Mouse (Mus musculus) lung, postnatal 10 days (tissue): ENCODE results near the gene Eef1a1.
"Not testable (repeated sequence)": the region's sequence is repeated elsewhere in the genome, so short reads cannot be mapped to it uniquely, and the experiment has no call there.

Experiments used
- DNase-seq: peaks from one replicate; pipeline ENCODE4 v3.0.0; 2021

The Eef1a1 gene

DNA sequence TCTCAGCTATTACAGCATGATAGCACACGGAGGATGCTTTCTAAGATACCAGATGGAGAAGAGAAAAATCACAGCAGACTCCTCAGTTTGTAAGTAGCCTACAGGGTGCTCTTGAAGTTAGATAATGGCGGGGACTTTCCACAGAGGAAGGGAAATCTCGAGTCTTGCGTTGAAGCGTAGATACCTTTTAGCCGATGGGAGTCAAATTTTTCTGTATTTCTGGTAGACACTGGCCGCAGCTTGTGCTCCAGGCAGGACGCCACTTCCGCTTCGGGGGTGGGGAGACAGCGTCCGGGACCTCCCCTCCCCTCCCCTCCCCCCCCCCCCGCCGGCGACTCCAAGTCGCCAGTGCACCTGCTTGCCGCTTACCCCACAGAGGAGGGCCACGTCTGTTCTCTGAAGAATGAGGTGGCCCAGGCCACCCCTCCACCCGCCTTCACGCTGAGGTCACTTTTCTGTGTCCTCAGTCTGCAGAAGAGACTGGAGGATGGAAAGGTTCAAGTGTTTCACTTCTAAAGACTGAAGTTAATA, at the start of gene Eef1a1:
Gene Eef1a1, minus strand, starts transcription at position 262 of the 531 bp plus-strand sequence.
- peak; percentile 77 for DNase-seq

DNA sequence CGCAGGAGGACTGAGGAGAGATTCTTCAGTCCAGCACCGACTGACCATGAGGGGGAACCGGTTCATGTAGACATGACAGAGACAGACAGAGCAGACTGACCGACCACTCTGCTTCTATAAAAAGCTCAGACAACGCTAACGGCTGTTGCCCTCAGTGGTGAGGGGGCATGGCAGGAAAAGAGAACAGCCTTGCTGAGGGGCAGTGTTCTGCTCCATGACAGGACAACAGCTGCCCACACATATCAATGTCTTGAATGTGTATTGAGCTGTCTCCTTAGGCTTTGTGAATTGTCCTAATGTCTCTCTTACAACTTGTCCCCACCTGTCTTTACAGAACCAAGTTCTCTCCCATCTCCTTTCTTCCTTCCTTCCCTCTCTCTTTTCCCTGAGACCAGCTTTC, 49.5 kb upstream of the Eef1a1 start:
- DNase-seq: no peak

DNA sequence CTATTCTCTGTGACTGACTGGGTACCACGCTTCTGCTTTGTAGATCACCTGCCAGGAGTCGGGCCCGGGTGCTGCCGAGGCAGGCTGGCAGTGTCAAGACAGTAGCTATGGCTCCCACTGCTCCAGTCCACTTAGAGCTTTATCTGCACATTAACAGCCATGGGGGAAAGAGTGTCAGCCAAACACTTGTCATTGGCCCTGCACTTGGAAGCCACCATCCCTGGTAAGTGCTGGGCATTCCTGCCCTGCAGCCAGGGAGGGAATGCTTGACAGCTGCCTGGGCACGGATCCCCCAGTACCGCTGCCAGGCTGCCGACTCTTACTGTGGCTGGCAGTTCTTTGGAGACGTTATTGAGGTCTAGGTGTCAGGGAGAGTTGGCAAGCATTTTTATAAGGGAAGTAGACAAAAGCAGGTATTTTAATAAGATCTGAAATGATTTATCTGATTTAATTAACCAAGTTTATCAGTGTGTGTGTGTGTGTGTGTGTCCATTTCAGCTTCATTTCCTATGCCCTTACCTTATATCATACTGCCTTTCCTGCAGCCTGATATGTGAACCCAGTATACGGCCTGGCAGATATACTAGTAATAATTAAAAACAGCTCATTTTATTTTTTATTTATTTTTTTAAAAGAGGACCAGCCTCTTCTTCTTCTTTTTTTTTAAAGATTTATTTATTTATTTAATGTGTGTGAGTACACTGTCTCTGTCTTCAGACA, 48.4 kb upstream of the Eef1a1 start:
- no peak for DNase-seq

DNA sequence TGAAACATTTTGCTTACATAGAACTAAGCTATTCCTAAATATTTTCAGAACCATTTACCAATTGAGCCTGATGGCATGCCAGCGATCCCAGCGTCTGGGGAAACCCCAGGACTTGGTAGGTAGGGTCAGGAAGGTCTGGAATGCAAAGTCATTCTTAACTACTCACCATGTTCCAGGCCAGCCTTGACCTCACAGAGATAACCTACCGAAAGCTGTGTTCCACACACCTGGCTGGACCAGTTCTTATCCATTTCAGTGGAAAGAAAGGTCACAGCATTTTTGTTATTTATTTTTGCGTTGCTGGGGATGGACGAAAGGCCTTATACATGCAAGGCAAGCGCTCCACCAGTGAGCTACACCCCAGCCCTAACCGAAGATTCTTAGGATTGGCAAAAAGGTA, 45.7 kb upstream of the Eef1a1 start:
- DNase-seq: no peak

DNA sequence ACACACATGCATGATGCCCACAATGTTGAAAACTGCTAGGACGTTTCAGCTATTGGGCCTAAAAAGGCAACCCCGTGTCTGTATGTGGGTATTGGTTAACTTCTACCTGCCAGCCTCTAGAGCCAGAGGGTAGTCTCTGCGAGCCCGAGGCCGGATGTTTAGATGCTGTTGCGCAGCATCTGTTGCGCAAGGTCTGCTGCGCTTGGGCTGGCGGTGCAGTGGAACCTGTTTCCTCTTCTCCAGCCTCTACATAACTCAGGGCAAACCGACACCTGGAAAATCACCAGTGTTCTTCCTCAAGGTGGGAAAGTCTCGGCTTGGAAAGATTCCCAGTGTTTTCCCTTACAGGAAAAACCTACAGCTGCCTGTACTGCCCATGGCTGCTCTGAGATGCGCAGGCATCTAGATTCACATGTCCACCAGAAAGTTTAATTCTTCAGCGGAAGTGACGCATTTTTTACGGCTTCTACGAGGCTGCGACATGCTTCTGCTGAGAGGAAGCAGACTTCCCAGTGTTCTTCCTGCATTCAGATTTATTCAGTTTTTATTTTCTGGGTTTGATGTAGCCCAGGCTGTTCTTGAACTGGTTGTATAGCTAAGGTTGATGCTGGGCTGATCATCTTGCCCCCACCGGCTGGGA, 44.5 kb upstream of the Eef1a1 start:
- DNase-seq: peak; percentile 65

DNA sequence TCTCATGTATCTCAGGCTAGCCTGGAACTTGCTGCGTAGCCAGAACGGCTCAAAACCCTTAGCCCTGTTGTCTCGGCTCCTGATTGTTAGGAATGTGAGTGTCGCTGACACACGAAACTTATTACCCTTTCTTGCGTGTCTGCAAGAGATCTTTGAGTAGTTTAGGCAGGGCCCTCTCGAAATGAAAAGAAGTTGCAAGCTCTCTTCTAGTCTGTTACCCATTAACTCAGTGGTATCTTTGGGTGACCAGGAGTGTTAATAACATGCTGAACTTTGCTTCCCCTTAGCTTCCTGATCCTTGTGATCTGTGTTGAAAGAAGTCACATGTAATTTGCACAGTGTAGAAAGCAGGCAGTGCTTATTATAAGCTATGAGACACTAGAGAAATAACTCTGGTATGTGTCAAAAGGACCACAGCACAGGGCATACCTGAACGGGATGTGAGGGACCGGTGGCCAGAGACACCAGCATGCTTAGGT, 43.4 kb upstream of the Eef1a1 start:
- DNase-seq: no peak

DNA sequence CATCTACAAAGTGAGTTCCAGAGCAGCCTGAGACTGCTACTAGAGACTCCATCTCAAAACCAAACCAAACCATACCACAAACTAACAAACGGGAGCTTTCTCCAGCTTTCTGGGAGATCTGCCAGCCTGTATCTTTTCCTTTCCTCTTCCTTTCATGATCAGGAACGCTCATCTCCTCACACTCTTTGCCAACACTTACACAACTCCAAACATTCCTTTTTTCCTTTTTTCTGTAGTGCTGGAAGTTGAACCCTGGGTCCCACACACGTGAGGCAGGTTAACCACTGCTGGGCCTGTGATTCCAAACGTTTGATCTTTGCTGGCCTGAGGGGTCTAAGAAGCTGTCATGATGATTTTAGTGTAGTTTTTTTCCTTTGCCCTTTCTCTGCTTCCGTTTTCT, 42.9 kb upstream of the Eef1a1 start:
- peak; percentile 30 for DNase-seq

DNA sequence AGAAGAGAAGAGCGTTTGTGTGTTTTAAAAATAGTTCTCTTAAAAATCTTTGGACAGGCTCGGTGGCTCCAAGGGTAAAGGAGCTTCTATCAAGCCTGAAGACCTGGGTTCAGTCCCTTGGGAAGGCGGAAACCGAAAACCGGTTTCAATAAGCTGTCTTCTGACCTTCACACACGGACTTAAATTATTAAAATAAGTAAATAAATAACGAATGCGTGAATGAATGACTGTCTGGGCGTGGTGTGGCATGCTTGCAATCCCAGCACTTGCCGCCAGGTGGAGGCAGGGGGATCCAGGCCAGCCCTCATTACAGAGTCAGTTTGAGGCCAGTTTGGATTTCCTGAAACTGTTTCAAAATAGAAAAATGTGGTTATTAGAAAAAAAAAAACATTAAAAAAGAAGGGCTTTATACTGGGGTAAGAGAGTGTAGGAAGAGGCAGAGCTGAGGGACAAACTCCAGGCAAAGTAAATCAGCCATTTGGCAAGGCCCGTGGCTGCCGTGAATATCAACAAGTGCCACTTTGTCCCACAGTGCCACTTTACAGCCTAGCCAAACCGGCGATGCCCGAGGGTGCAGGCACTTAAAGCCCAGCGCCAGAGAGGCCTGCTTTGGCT, 38.9 kb upstream of the Eef1a1 start:
- peak; percentile 91 for DNase-seq

DNA sequence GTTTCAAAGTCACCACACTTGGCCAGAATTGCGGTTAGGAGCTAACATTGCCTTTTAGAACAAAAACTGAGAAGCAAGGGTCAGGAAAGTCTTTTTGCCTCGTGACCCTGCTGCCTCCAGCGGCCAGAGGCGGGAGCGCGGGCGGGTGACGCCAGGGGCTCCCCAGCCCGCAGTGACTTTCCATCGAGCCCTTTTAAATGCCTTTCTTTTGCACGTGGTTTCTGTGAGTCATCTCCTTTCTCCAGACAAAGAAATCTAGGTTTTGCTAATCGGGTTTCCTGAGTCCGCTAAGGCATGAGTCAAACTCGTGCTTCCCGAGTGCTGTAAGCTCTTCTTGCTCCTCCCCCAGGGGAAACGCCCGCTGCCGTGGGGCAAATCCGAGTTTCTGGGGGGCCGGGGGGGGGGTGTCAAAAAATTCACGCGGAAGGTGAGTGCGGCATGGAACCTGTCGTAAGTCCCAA, 38.4 kb upstream of the Eef1a1 start:
- peak; percentile 92 for DNase-seq

DNA sequence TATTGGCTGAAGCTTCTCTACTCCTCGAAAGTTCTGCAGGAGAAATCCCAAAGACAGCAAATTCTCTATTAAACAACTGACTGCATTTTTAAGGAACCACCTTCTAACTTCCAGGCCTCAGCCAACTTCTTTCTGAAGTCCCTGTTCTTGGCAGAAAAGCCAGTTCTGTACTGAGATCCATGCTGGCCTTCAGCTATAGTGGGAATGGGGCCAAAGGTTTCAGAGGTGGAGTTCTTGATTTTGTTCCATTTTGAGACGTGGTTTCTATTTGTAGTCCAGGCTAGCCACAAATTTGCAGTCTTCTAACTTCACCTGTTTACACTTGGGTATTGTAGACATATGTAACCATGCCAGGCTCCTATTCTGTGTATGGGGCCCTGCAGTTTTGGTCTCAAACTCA, 37.3 kb upstream of the Eef1a1 start:
- no peak for DNase-seq

DNA sequence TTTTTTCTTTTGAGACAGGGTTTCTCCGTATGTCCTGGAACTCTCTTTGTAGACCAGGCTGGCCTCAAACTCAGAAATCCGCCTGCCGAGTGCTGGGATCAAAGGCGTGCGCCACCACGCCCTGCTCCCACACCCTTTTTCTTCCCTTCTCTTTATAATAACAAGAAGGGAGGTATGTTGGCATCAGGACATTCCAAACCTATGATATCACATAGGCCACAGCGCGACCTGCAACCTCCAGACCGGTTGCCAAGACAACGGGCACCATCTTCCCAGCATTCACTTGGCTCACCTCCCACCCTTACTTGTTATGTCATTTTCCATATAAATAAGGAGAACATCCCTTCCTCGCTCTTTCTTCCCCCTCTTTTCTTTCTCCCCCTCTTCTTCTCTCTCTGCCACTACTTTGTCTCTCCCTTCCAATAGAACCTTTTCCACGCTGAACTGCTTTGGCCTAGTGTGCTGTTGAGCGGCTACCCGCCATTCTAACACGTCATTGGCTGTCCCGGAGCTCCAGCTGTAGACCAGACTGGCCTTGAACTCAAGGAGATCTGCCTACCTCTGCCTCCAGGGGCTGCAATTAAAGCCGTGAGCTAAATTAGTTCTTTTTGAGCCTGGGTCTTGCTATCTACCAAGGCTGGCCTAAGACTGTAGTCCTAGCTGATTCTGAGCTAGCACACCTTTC, 36.6 kb upstream of the Eef1a1 start:
- DNase-seq: no peak

DNA sequence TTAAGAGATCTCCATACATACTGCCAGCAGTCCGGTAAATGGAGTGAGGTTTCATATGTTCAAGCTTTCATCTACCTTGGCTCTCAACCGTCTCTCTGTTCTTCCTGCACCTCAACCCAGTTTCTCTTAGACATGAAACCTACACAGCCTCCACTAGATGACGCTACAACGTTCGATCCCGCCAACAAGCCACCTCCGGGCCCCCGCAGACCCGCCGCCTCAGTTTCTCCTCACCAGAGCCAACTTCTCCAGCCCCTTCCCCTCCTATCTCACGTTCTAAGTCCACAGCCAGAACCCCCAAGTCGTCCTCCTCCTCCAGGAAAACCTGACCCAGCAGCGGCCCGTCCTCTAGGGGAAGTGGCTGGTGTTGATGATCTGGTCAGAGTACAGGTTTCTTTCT, 32.7 kb upstream of the Eef1a1 start:
- peak; percentile 42 for DNase-seq

DNA sequence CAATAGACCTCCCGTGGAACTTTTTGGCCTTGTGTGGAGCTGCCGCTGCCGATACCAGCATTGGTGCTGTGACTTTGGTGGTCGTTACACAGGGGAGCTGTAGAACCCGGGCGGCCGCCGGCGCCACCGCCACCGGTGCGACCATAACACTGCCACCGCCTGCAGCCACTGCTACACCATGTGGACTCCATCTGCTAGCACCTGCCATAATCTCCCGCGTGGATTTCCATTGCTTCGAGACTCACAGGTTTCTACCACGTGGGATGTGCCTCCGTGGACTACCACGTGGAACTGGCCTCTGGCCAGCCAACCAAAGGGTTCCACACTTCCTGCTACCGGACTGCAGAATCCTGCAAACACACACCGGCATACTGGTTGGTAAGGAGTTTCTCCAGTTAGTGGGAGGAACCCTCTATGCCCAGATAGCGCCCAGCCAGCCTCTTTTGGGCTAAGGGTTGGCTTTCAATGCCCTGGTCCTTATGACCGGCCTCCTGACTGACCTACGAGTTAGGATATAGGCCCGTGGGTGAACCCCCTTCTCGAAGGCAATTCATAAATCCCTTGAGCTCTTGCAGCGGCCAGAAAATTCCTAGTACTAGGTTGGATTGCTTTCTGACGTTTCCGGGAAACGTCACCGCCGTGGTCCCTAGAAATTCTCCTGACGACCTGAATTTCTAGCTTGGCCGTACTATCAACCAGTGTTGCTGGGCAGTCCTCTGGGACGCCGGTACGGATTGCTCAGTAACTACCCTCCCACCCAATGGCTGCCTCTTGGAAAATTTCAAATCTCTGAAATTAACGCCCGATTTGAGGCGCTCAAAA, 32.0 kb upstream of the Eef1a1 start:
- DNase-seq: peak; percentile 75

DNA sequence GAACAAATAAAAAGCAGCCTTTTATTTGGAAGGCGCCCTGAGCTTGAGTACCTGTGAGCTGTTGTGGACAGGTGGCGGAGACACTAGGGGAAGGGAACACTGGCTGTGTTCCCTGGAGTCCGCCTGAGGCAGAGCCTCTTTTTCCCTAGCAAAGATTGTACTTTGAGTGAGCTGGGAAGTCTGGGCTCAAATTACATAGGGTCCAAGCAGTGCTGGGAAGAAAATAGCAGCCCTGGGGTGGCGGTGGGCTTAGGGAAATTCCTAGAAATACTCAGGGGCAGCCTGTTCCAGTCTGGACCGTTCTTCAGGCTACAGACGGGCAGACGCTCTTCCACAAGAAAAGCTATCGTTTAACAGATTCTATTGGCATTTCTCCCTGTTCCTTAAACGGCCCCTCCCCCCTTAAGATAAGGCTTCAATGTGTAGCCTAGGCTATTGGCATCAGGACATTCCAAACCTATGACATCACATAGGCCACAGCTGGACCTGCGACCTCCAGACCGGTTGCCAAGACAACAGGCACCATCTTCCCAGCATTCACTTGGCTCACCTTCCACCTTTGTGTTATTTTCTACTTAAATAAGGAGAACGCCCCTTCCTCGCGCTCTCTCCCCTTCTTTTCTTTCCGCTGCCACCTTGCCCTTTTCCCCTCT, 31.3 kb upstream of the Eef1a1 start:
- DNase-seq: peak; percentile 73

DNA sequence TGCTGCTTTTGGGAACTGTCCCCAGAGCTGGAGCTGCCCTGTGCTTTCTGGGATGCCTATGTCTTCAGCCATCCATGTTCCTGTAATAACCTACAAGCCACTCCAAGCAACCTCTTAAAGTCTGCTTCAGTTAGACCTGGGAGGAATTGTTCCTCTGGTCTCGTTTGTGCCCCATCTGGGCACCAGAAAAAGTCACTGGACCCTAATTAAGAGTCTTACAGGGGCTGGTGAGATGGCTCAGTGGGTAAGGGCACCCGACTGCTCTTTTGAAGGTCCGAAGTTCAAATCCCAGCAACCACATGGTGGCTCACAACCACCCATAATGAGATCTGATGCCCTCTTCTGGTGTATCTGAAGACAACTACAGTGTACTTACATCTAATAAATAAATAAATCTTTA, 28.3 kb upstream of the Eef1a1 start:
- not testable (repeated sequence) for DNase-seq

DNA sequence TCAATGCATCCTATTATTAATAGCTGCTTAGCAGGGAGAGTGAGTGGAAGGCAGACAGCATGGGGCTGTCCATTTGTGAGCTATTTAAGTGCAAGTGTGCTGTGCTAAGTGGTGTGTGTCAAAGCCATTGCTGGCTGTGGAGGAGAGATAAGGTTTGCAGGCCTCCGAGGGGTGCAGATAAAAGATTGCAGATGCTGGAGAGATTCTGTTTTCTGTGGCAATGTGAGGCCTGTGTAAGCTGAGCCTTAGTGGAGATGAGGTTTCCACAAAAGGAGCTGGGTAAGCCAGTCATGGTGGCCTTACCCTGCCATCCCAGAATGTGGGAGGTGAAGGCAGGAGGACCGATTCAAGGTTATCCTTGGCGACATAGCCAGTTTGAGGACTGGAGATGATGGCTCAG, 27.2 kb upstream of the Eef1a1 start:
- no peak for DNase-seq

DNA sequence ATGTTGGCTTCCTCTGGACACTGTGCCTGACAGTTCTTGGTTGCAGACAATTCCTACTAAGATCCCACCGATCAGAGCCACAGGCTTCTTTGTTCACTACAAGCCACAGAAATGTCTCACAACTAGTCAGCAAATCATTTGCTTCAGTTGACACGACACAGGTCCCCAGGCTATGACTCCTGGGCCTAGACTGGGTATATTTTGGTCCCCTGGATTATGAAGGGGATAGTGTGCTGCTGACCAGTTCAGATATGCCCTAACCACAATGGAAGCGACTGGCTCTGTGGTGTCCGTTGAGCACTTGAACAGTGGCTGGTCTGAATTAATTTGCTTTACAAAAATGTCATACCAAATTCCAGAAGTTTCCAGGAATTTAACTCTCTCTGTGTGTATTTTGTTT, 25.7 kb upstream of the Eef1a1 start:
- no peak for DNase-seq

DNA sequence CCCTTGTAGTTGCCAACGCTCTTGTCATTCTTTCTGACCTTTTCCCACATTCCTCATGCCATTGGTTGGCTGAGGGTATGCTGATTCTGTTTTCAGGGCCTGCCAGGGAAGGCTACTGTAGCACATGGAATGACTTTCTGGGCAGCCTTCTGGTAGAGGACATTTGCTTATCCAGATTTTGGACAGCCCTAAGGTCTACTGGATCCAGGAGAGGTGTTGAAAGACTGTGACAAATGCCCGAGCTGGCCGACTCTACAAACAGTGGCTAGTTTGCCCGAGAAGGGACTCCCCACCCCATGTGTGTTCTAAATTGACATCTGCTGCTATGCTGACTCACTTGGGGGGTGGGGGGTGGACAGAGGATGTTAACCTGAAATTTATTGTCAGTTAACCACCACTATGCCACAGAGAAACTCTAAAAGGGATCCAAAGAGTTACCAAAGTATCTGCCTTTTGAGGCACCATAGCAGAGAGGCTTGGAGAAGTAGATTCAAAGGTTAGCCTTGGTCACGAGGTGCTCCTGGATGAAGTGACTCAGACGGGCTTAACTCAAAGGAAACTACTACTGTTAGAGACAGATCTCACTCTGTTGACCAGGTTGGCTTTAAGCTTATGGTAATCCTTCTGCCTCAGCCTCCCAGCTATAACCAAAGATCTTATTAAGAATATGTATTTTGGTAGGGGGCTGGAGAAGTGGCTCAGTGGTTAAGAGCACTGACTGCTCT, 25.0 kb upstream of the Eef1a1 start:
- DNase-seq: no peak

DNA sequence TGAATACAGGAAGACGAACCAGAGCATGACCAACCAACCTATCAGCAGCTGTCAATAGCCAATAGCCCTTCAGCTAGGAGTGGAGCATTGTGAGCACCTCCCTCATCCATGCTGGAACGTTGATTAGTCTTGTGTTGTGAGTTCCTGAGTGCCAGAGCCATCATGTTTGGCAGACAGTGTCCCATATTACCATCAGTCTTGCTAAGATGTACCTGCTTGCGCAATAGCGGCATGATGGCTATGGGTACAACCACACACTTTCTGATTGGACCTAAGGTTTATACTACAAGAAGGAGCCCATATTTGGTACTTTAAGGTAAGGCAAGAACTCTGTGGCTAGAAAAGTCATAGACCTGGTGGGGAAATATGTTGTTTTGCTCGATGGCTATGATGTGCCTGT, 22.8 kb upstream of the Eef1a1 start:
- no peak for DNase-seq

DNA sequence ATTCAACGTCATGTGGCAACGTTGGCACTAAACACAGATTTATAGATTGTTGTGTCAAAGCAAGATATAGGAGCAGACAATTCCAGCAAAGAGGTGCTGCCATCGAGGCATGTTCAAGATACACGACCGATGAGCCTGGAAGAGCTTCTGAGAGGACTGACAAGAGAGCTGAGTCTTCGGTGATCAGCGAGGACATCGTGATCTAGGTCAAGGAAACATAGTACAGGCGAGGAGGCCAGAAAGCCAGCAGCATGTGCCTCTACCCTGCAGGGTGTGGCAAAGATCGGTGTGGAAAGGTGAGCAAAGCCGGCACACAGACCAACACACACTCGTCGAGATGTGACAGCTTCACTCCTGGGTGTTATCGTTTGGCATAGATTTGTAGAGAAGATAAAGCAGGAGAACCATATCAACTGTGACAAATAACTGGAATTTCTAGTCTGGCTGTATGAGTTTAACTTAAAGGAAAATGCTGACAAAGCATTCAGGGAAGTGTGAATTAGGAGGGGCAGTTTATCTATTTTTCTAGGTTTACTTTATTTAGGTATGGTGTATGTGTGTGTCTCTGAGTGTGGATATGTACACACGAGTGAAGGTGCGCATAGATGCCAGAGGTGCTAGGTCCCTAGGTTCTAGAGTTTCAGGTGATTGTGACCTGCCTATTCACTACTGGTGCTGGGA, 19.3 kb upstream of the Eef1a1 start:
- no peak for DNase-seq

DNA sequence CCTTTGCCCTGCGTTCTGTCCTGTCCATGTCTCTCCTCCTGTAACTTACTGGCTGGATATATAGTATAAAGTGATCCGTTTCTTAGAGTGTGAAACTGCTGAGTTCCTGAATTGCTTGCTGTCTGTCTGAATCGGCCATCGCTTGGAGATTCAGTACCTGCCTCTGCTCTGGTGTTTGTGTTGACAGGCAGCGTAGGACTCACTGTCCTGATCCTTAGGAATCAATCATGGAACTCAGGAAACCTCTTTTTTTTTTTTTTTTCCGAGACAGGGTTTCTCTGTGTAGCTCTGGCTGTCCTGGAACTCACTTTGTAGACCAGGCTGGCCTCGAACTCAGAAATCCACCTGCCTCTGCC, 17.7 kb upstream of the Eef1a1 start:
- DNase-seq: no peak
